Mouse (Mus musculus) left cerebral cortex, adult 8-10 months (tissue): ENCODE results near the gene Spin1. TPM values are rescaled to one million over a fixed set of nuclear protein-coding genes. Genes with fewer than 3 reads are reported as not detected.

Experiments used
- DNase-seq, 2 experiments: peaks; one replicate each; pipeline ENCODE4 v3.0.0; 2022; ENCODE audit warnings: low spot score in 2 of 2
- total RNA-seq, 4 experiments: library from RNA; stranded (reverse); gene quantifications; 2 replicates each; pipeline ENCODE4 v1.2.4; 2022

Spin1 gene
- total RNA-seq, 4 experiments from 2014 or later: 153 to 182 (median 175) TPM

GRCm38 (mm10) chr13:51136315-51136714 lies 35.6 kb downstream of the Spin1 start:
- DNase-seq: no peak

- no peak for DNase-seq
These were observed 36.5 kb downstream of the Spin1 start for GRCm38 (mm10) chr13:51136996-51137701.

GRCm38 (mm10) chr13:51137702-51138031 lies 37.0 kb downstream of the Spin1 start:
- DNase-seq: no peak

GRCm38 (mm10) chr13:51147106-51147505 lies 46.4 kb downstream of the Spin1 start:
- DNase-seq: no peak

- no peak for DNase-seq
These were observed 52.4 kb downstream of the Spin1 start for GRCm38 (mm10) chr13:51152966-51153669.

GRCm38 (mm10) chr13:51153670-51154030 lies 53.0 kb downstream of the Spin1 start:
- DNase-seq: no peak

GRCm38 (mm10) chr13:51155178-51156013 lies 54.7 kb downstream of the Spin1 start:
- DNase-seq: no peak

- DNase-seq: no peak
These were observed 55.3 kb downstream of the Spin1 start for GRCm38 (mm10) chr13:51156014-51156386.

- no peak for DNase-seq
These were observed 56.6 kb downstream of the Spin1 start for GRCm38 (mm10) chr13:51157291-51157690.

GRCm38 (mm10) chr13:51161672-51162071 lies 61.0 kb downstream of the Spin1 start:
- DNase-seq: no peak

GRCm38 (mm10) chr13:51162246-51162645 lies 61.6 kb downstream of the Spin1 start:
- no peak for DNase-seq

GRCm38 (mm10) chr13:51166711-51167110 lies 66.0 kb downstream of the Spin1 start:
- no peak for DNase-seq

GRCm38 (mm10) chr13:51170215-51170614 lies 69.5 kb downstream of the Spin1 start:
- no peak for DNase-seq

GRCm38 (mm10) chr13:51170691-51171680 lies 70.3 kb downstream of the Spin1 start, which contains the start of gene Nxnl2:
Gene Nxnl2, plus strand, starts transcription at chr13:51171022.
- DNase-seq: no peak

- DNase-seq: no peak
These were observed 71.9 kb downstream of the Spin1 start for GRCm38 (mm10) chr13:51172601-51173000.

- DNase-seq: no peak
These were observed 78.3 kb downstream of the Spin1 start for GRCm38 (mm10) chr13:51178932-51179331.

- no peak for DNase-seq
These were observed 78.7 kb downstream of the Spin1 start for GRCm38 (mm10) chr13:51179362-51179761.

- no peak for DNase-seq
These were observed 81.6 kb downstream of the Spin1 start for GRCm38 (mm10) chr13:51182236-51182635.

- no peak for DNase-seq
These were observed 84.2 kb downstream of the Spin1 start for GRCm38 (mm10) chr13:51184896-51185295.

- DNase-seq: no peak
These were observed 89.7 kb downstream of the Spin1 start for GRCm38 (mm10) chr13:51190336-51190735.
